Mouse (Mus musculus) layer of hippocampus, adult 6 months (tissue): ENCODE results near the gene Nup210. TPM values are rescaled to one million over a fixed set of nuclear protein-coding genes. Genes with fewer than 3 reads are reported as not detected.

ENCODE experiments used
- long read RNA-seq, 2 experiments: library from polyadenylated mRNA; unstranded; transcript quantifications; one replicate each; pipeline ENCODE4 v2.0.0; 2019 to 2020
- polyA plus RNA-seq: library from polyadenylated mRNA; unstranded; fragments of <200 nt; fragmentation: Nextera tagmentation; gene quantifications from 2 replicates; pipeline ENCODE4 v1.2.3, GENCODE M21; 2021

Gene Nup210
- 6.0 and 6.7 TPM in 2 replicates for polyA plus RNA-seq
- long read RNA-seq, experiment 1, partial matches to known transcripts: 5 of 5 reads
- long read RNA-seq, experiment 1, other reads (novel, unspliced or antisense): 0 of 5 reads
- long read RNA-seq, experiment 2, full-length matches to known transcripts: 2 of 16 reads
- long read RNA-seq, experiment 2, partial matches to known transcripts: 8 of 16 reads
- long read RNA-seq, experiment 2, other reads (novel, unspliced or antisense): 6 of 16 reads

DNA sequence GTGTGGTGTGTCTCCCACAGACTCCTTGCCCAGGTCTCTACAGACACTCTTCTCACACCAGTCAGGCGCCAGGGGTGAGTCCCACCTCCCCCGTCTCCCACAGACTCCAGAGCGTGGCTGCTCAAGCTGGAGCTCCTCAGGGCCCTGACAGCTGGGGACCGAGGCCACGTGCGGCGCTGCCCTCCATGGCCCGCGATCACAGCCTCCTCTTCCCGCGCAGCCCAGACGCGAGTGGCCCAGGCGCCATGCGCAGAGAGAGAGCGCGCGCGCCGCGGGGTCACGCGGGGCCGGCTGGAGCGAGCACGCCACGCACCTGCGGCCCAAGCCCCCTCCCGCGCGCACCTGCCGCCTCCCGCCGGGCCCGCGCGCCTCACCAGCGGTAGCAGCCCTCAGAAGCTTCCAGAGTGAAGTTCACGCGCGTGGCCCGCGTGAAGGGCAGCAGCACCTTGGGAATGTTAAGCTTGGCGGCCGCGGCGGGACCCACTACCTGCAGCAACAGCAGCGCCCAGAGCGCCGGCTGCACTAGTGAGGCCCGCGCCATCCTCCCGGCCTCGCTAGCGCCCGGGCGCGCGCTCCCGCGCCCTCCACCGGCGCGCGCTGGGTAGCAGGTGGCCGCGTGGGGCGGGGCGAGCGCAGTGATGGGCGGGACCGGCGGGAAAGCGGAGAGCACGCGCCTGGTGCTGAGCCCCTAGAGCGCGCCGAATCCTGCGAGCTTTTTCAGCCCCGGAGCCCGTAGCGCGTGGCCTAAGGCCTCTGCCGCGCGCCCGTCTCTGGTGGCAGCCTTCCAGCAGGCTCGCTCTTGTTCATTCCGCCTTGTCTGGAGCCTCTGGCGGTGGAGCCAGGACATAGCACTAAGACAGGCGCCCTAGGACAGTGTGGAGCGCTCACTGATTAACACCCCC lies at the start of gene Nup210:
Nup210 (minus strand) TSS at position 586 of the 902 bp plus-strand sequence.

GRCm38 (mm10) chr6:91156554-91157236 lies 40.1 kb upstream of the Nup210 start, which contains the start of gene Hdac11:
TSS of gene Hdac11 (plus strand) at chr6:91156665.

DNA sequence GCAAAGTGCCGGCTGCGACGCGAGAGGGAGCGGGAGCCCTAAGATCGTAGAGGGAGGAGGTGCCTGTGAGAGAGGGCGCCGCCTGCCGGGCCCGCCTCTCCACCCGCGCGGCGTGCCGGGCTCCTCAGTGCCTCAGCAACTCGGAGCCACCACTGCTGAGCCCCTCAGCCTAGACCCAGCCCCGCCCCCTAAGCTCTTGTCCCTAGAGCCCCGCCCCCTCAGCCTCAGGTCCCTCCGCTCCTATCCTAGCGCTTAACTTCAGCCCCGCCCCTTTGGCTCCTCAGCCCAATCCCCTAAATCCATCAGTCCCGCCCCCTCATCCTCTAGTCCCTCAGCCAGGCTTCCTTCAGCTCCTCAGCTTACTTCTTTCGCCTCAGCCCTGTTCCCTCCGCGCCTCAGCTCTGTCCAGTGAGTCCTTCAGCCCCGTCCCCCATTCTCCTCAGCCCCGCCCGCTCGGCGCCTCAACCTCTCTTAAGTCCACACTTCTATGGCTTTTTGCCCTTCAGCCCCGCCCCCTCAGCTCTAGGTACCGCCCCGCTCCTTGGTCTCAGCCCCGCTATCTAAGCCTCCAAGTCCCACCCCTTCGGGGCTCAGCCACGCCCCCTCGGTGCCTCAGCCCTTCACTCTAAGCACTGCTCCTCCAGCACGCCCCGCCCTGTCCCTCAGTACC lies 127.8 kb downstream of the Nup210 start, which contains the start of gene Iqsec1:
Iqsec1 (minus strand) TSS at position 38 of the 670 bp plus-strand sequence.

Other genes starting within 250 kb of the Nup210 start
- gene Iqsec1, start 128.1 kb downstream of the Nup210 start, polyA plus RNA-seq: 81.4 and 105 TPM in 2 replicates
- gene Hdac11, start 39.8 kb upstream of the Nup210 start, polyA plus RNA-seq: 28.4 and 29.3 TPM in 2 replicates
- 2.4 and 2.7 TPM in 2 replicates for gene Fbln2, start 95.6 kb upstream of the Nup210 start, polyA plus RNA-seq